Mouse (Mus musculus) bone marrow, adult 2 months (tissue): ENCODE measurements around the gene Ispd. TPM values are rescaled to one million over a fixed set of nuclear protein-coding genes. Genes with fewer than 3 reads are reported as not detected.

ENCODE experiments used
- H3K27ac ChIP-seq: fragments of 200-500 bp; 2 replicates; pipeline ENCODE4 v1.5.1; 2012; ENCODE audit warnings: low read depth, mild to moderate bottlenecking, control low read depth, inconsistent platforms, low read length; ENCODE audit not compliant: control insufficient read depth, poor library complexity, insufficient read depth
- H3K4me1 ChIP-seq: fragments of 200-500 bp; 2 replicates; pipeline ENCODE4 v1.6.1; 2011; ENCODE audit warnings: low read length; ENCODE audit not compliant: control insufficient read depth, insufficient read depth
- H3K4me3 ChIP-seq: fragments of 200-500 bp; replicated peaks from 2 replicates; pipeline ENCODE3; 2011; ENCODE audit warnings: mild to moderate bottlenecking, low read depth, low read length, control low read depth; ENCODE audit not compliant: control insufficient read depth
- CTCF ChIP-seq: fragments of 200-500 bp; IDR thresholded peaks from 2 replicates; pipeline ENCODE4 v1.5.1; 2011; ENCODE audit warnings: low read length, control low read depth; ENCODE audit not compliant: control insufficient read depth, insufficient read depth
- POLR2A ChIP-seq: fragments of 200-500 bp; IDR thresholded peaks from 2 replicates; pipeline ENCODE4 v1.6.1; 2011; ENCODE audit warnings: low read depth, mild to moderate bottlenecking, control low read depth, low read length, borderline replicate concordance; ENCODE audit not compliant: control insufficient read depth
- WGBS: fragments of 180-500 bp; shearing (Covaris S2); methylation state at CpG from one replicate; pipeline ENCODE4 v1.1.7; 2018; 5-methylcytosine and 5-hydroxymethylcytosine counted together
- polyA plus RNA-seq: library from polyadenylated mRNA; stranded (reverse); fragments of >200 nt; gene quantifications from 2 replicates; pipeline ENCODE4 v1.2.4, GENCODE M21; 2011; ENCODE audit warnings: low replicate concordance; ENCODE audit not compliant: missing spikeins, insufficient read depth, insufficient read length

Gene Ispd
- polyA plus RNA-seq, 1 experiment = 0.75 TPM

DNA sequence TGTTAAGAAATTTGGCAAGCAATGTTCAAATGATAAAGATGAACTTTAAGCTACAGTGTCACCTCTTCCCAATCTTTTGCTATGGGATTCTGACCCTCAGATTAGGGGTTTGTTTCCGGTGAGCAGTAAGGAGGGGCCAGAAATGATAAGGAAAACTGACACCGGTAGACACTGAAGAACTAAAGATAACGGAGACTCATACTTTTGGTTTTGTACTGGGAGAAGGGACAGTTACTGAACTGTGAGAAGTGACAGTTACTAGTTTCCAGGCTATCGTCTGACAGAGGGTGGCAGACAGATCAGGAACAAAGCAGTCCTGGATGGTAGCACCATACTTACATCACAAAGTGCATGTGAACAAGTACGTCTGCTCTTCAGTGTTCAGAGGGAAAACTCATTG is 55.7 kb downstream of the Ispd start:
- TF ChIP-seq CTCF (no peak), POLR2A (no peak)
- Histone ChIP-seq H3K27ac (no peak overlapping the region), H3K4me3 (no peak overlapping the region), H3K4me1 (no peaks in the 10 kb centered on the region)
- 76% methylated on average over 5 of the region's 5 CpGs for WGBS

DNA sequence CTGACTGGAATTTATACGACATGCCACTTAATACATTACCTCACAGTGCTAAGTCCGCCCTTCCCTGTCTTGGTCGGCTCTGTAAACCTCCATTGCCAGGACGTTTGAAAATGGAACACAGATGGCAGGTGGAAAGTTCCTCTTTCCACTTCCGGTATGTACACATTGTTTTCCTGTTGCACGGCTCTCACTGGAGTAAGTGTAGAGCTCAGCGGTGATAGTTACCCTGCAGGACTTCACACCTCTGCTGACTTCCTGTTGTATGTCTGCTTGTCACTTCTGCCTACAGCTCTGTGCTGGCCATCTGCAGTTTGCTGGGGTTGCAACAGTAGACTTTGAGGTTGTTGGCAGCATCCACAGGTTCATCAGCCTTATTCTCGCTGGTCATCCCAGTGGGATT is 58.1 kb downstream of the Ispd start:
- TF ChIP-seq POLR2A (no peak), CTCF (no peak)
- Histone ChIP-seq H3K4me1 (no peaks in the 10 kb centered on the region), H3K27ac (no peak overlapping the region), H3K4me3 (no peak overlapping the region)
- 43% methylated on average over 8 of the region's 8 CpGs for WGBS

DNA sequence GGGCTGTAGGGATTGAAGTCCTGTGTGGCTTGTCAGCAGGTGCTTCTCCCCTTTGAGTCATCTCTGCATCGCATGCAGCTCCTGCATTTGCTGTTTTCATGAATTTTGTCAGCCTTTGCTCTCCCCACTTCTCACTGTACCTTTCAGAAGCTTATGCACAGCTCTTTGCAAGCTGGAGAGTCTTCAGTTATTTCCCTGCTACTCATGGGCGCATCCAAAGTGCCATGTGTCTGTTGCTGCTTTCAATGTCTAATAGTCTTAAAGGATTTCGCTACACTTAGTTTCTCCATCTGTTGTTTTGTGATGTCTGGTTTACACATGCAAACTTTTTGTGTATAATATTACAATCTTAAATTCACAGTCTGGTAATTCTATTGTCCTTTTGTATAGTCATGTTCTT is 74.8 kb downstream of the Ispd start:
- no peak overlapping the region for H3K27ac ChIP-seq
- WGBS = 74% methylated on average over 3 of the region's 3 CpGs
- TF ChIP-seq POLR2A (no peak), CTCF (no peak)
- H3K4me3 ChIP-seq = no peak overlapping the region
- H3K4me1 ChIP-seq = no peaks in the 10 kb centered on the region

DNA sequence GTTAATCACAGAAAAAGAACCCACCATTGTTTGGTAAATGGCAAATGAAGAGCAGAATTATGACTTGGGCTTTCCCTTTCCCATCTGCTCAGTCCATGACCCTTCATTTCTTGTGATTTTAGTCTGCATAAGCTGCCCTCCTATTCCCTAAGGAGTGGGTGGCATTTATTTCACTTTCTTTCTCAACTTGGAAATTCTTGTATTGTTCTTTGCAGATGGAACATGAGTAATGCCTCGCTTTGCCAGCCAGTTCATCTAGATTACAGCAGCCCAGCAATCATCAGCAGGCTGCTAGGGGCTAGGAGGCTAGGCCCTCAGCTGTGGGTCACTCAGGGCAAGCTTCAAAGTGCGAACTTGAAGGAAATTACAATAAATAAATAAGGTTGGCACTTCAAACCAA is 76.5 kb downstream of the Ispd start:
- Histone ChIP-seq H3K4me3 (no peak overlapping the region), H3K4me1 (no peaks in the 10 kb centered on the region), H3K27ac (no peak overlapping the region)
- TF ChIP-seq POLR2A (no peak), CTCF (no peak)
- 70% methylated on average over 2 of the region's 2 CpGs for WGBS

DNA sequence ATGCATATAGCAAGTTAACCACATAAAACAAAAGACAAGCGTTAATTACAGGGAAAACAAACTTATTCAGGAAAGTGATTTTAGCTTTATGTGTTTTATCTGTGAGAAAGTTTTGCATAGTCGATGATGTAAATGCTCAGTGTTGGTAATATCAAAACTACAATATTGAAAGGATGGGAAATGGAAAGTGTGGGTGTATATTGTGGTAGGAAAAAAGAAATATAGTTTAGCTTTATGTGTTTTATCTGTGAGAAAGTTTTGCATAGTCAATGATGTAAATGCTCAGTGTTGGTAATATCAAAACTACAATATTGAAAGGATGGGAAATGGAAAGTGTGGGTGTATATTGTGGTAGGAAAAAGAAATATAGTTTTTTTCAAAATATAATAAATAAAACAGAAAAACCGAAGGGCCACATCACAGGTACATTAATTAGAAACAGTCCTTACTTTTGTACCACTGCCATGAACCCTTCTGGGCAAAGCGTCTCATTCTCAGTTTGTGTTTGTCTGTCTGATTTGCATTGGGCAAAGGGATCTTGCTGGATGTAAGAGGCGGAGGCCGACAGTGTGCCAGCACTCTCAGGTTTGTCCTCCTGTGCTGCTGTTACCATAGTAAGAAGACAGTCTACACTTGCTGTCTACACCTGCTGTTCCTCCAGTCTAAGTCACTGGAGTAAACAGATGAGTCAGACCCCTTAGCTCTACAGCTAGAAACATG is 87.2 kb downstream of the Ispd start:
- no peak for TF ChIP-seq POLR2A
- TF ChIP-seq CTCF = no peak
- WGBS = 86% methylated on average over 6 of the region's 6 CpGs

DNA sequence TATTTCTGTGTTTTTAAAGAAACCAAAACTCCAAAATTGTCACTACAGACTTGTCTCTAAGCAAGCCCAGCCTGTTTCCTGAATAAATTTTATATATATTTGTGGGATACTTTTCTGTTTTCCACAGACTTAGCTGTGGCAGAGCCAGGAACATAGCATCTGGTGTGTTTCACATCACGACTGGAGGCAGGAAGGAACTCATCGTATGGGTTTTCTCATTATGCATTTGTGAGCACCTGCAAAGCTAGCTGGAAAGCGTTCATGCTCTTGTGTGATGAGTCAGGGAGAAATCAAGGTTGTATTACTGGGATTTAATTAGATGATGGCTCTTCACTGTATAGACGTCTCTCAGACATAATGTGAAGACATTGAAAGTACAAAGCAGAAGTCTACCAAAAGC is 90.2 kb downstream of the Ispd start:
- WGBS = 75% methylated on average over 4 of the region's 4 CpGs
- H3K27ac ChIP-seq = no peak overlapping the region
- H3K4me3 ChIP-seq = no peak overlapping the region
- TF ChIP-seq POLR2A = no peak
- TF ChIP-seq CTCF = no peak
- H3K4me1 ChIP-seq = no peaks in the 10 kb centered on the region

More for the DNA sequence above, 87.2 kb downstream of the Ispd start:
- Histone ChIP-seq H3K4me1 (no peaks in the 10 kb centered on the region), H3K27ac (no peak overlapping the region), H3K4me3 (no peak overlapping the region)

DNA sequence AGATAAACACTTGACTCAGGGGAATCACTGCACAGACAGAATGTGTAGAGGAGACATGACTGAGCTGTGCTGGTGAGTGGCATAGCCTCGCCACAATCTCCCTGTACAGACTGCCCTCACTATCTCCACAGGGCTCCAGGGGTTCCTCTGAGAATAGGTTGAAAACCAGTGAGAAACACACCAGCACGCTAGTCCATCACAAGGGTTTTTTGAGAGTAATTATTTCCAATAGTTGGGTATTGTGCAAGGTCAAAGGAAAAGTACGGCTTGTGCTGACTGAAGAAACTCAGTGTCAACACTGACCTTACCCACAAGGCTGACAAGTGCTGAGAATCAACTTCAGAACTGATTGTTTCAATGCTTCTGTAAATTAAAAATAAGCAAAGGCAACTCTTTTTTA is 92.9 kb downstream of the Ispd start:
- H3K27ac ChIP-seq = no peak overlapping the region
- 78% methylated on average over 3 of the region's 3 CpGs for WGBS
- no peaks in the 10 kb centered on the region for H3K4me1 ChIP-seq
- TF ChIP-seq CTCF = no peak
- TF ChIP-seq POLR2A = no peak
- no peak overlapping the region for H3K4me3 ChIP-seq

DNA sequence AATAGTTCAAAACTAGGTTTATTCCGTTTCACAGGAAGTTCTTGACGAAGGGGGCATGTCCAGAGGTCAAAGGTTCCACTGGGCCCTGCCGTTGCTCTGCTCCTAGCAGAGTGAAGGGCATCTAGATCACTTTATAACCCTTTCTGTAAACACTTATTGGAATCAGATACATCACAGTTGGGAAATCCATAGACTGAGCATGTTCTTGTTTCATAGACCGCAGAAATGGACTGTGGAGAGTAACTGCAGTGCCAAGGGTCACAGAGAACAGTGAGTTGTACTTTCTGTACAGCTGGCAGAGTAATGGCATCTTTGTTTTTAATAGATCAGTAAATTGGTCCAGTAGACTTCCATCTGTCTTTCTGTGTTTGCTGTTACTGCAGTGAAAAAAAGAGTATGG is 94.0 kb downstream of the Ispd start:
- WGBS = 81% methylated on average over 4 of the region's 4 CpGs
- TF ChIP-seq CTCF (no peak), POLR2A (no peak)
- Histone ChIP-seq H3K4me1 (no peaks in the 10 kb centered on the region), H3K4me3 (no peak overlapping the region), H3K27ac (no peak overlapping the region)

DNA sequence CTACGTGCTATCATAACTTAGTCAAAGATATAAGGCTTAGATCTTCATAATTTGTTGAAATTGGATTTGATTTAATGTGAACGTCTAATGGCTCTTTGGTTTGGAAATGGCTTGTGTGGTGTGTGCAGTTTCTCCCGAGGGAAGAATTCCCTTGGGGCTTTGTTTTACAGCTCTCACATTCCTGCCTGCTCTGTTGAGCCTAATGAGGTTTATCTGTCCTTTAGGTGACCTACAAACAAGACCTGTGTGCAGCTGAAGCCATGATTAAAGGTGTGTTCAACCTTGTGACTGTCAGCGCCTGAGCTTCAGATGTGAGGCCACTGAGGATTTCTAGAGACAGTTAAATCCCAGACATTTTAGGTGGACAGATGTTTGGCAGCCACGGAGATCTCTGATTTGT is 95.2 kb downstream of the Ispd start:
- Histone ChIP-seq H3K4me1 (no peaks in the 10 kb centered on the region), H3K27ac (no peak overlapping the region), H3K4me3 (no peak overlapping the region)
- 73% methylated on average over 5 of the region's 5 CpGs for WGBS
- TF ChIP-seq POLR2A (no peak), CTCF (no peak)
